Mouse (Mus musculus): Measurements from ENCODE around the gene Rpl28.

DNA sequence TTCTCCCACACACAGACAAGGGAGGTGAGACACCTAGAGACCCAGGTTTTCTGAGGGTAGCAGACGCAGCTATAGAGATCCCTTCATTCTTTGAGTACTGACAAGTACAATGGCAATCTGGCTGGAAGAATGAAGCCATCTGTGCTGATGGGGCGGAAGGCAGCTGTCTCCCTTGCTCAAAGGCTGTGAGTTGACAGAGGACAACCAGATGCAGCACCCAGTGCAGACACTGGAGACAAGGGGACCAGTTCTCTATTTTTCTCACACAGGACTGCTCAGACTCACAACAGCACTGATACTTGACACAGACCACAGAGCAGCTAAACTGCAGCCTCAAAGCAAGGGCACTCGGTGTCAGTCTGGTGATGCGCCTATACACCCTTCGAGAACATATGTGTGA lies 49.4 kb downstream of the Rpl28 start:
- TF ChIP-seq CTCF (IDR thresholded peaks at IDR 0.05; ENCODE audit: control insufficient read depth, insufficient read depth, insufficient read length) (no peak), USF1 (IDR thresholded peaks at IDR 0.05; ENCODE audit: low read depth) (no peak), CEBPB (IDR thresholded peaks at IDR 0.05; ENCODE audit: low read depth) (no peak), MYOG (IDR thresholded peaks at IDR 0.05; ENCODE audit: control insufficient read depth, extremely low read depth, insufficient read length) (no peak), MAX (IDR thresholded peaks at IDR 0.05) (no peak)
